Mouse (Mus musculus) liver, embryonic 14.5 days (tissue): Measurements from ENCODE around the gene Smim4. TPM values are rescaled to one million over a fixed set of nuclear protein-coding genes. Genes with fewer than 3 reads are reported as not detected.

Experiments used
- ATAC-seq: fragments of 200-750 bp; cut with Nextera tagmentation; 2 replicates; pipeline ENCODE4 v1.8.0; 2017; ENCODE audit warnings: moderate number of reproducible peaks, mild to moderate bottlenecking, moderate library complexity; ENCODE audit not compliant: insufficient read depth
- DNase-seq, 3 experiments: peaks; one replicate each; pipeline ENCODE4 v3.0.0-alpha.2; 2012 to 2013; ENCODE audit warnings: low read depth in 3 of 3, low spot score in 3 of 3
- H3K27ac ChIP-seq: fragments of 300-500 bp; sonication (generic); 2 replicates; pipeline ENCODE4 v1.5.1; 2014; ENCODE audit warnings: moderate library complexity, mild to moderate bottlenecking, control low read depth, inconsistent platforms
- H3K27me3 ChIP-seq: fragments of 300-500 bp; sonication (generic); 2 replicates; pipeline ENCODE4 v1.6.1; 2014; ENCODE audit warnings: mild to moderate bottlenecking, low read length, moderate library complexity; ENCODE audit not compliant: control insufficient read depth, insufficient read depth
- H3K36me3 ChIP-seq: fragments of 300-500 bp; sonication (generic); replicated peaks from 2 replicates; pipeline ENCODE4 v1.6.1; 2014; ENCODE audit warnings: low read depth; ENCODE audit not compliant: control insufficient read depth, insufficient read depth
- H3K4me1 ChIP-seq, 2 experiments: fragments of 200-500 bp in 1 of 2; fragments of 300-500 bp in 1 of 2; sonication (generic) in 1 of 2; replicated peaks; 2 replicates each; pipeline ENCODE4 v1.6.1; 2012 to 2014; ENCODE audit warnings: antibody characterized with exemption in 1 of 2, inconsistent platforms in 1 of 2, low read length in 1 of 2; ENCODE audit not compliant: control insufficient read depth in 2 of 2, insufficient read depth in 2 of 2
- H3K4me2 ChIP-seq: fragments of 300-500 bp; sonication (generic); 2 replicates; pipeline ENCODE4 v1.6.1; 2014; ENCODE audit warnings: low read depth, mild to moderate bottlenecking, control low read depth, moderate library complexity
- H3K4me3 ChIP-seq, 2 experiments: fragments of 200-500 bp in 1 of 2; fragments of 300-500 bp in 1 of 2; sonication (generic) in 1 of 2; 2 replicates each; pipeline ENCODE4 v1.5.1; 2012 to 2014; ENCODE audit warnings: low read depth in 2 of 2, low read length in 2 of 2, mild to moderate bottlenecking in 2 of 2, control low read depth in 1 of 2, inconsistent platforms in 1 of 2, moderate library complexity in 1 of 2; ENCODE audit not compliant: insufficient read depth in 1 of 2
- H3K9ac ChIP-seq: fragments of 300-500 bp; sonication (generic); replicated peaks from 2 replicates; pipeline ENCODE4 v1.6.1; 2014; ENCODE audit warnings: mild to moderate bottlenecking, control low read depth, moderate library complexity
- H3K9me3 ChIP-seq: fragments of 300-500 bp; sonication (generic); 2 replicates; pipeline ENCODE4 v1.6.1; 2016; ENCODE audit warnings: low read length, mixed read lengths; ENCODE audit not compliant: control insufficient read depth
- CTCF ChIP-seq: IDR thresholded peaks from 2 replicates; pipeline ENCODE4 v1.5.1; 2016; ENCODE audit warnings: antibody characterized with exemption, low read depth, control low read depth
- EP300 ChIP-seq: IDR thresholded peaks from 2 replicates; pipeline ENCODE4 v1.6.1; 2016; ENCODE audit warnings: antibody characterized with exemption, low read depth
- WGBS: fragments of 180-500 bp; shearing (Covaris S2); extraction: QIAGEN DNeasy Blood & Tissue Kit; methylation state at CpG from one replicate; pipeline ENCODE4 v1.1.7; 2014; ENCODE audit not compliant: insufficient replicate concordance; 5-methylcytosine and 5-hydroxymethylcytosine counted together
- polyA plus RNA-seq, 2 experiments: library from polyadenylated mRNA; depleted of rRNA in 1 of 2; stranded (reverse) in 1 of 2; unstranded in 1 of 2; fragments of >200 nt; fragmentation: Nextera tagmentation in 1 of 2; extraction: Ambion mirVana in 1 of 2; gene quantifications; 2 replicates each; pipeline versions ENCODE4 v1.2.1 to v1.2.3; 2012 to 2014

Smim4 gene
- polyA plus RNA-seq, 2 experiments: 26.7 to 81.7 TPM

- H3K4me2 ChIP-seq: peak overlapping the region; percentile 4
- no peaks in the 10 kb centered on the region for H3K27me3 ChIP-seq
- ATAC-seq: no peak
- H3K9me3 ChIP-seq: no peaks in the 10 kb centered on the region
- H3K4me3 ChIP-seq: no peak overlapping the region
- no peak for DNase-seq
- peaks cover 8% of the 10 kb centered on the region in 2 experiments for H3K4me1 ChIP-seq
- TF ChIP-seq EP300 (no peak), CTCF (no peak)
- H3K27ac ChIP-seq: no peak overlapping the region
- 64% methylated on average over 10 of the region's 10 CpGs for WGBS
- H3K9ac ChIP-seq: no peak overlapping the region
- no peaks in the 10 kb centered on the region for H3K36me3 ChIP-seq
Observed at GRCm38 (mm10) chr14:31161638-31162037, 32.9 kb upstream of the Smim4 start.

DNA sequence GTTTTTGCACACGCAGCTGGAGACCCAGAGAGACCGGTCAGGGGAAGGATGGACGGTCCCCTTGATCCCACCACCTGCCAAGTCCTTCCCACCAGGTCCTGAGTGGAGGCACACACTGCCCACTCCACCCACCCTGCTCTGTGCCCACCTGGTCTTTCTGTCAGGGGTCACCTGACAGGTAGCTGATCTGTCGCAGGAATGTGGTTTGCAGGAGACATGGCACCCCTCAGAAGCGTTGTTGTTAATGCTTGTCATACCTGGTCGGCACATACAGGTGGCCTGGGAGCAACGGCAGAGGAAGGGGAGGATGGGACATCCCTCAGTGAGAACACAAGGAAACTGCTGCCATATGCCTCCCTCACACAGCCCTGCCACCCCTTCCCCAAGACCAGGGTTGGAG is 32.4 kb upstream of the Smim4 start:
- Histone ChIP-seq H3K9ac (no peak overlapping the region), H3K4me3 (no peak overlapping the region), H3K27me3 (no peaks in the 10 kb centered on the region), H3K36me3 (no peaks in the 10 kb centered on the region), H3K9me3 (no peaks in the 10 kb centered on the region), H3K27ac (no peak overlapping the region), H3K4me2 (peak overlapping the region; percentile 4; the same call in 1 of the 2 replicates), H3K4me1 (peaks cover 6 to 8% of the 10 kb centered on the region in 2 experiments)
- DNase-seq (no peak), ATAC-seq (no peak)
- TF ChIP-seq CTCF (no peak), EP300 (no peak)
- whole genome bisulfite sequencing: 73% methylated on average over 7 of the region's 7 CpGs

- Histone ChIP-seq H3K4me1 (peaks cover 6 to 8% of the 10 kb centered on the region in 2 experiments), H3K27ac (no peak overlapping the region), H3K9me3 (no peaks in the 10 kb centered on the region), H3K4me3 (no peak overlapping the region), H3K4me2 (peak overlapping the region; percentile 29), H3K36me3 (no peaks in the 10 kb centered on the region), H3K27me3 (no peaks in the 10 kb centered on the region), H3K9ac (no peak overlapping the region)
- ATAC-seq (peak; percentile 57), DNase-seq (no peak)
- TF ChIP-seq CTCF: no peak
- TF ChIP-seq EP300: no peak
- WGBS: 57% methylated on average over 27 of the region's 27 CpGs
Observed at GRCm38 (mm10) chr14:31160196-31161150, 31.7 kb upstream of the Smim4 start.

- TF ChIP-seq CTCF (no peak), EP300 (no peak)
- no peak for DNase-seq
- no peaks in the 10 kb centered on the region for H3K4me1 ChIP-seq
- H3K36me3 ChIP-seq: peaks cover under 1% of the 10 kb centered on the region; the same call in 1 of the 2 replicates
- H3K27me3 ChIP-seq: no peaks in the 10 kb centered on the region
- no peaks in the 10 kb centered on the region for H3K9me3 ChIP-seq
- H3K4me3 ChIP-seq: no peak overlapping the region
- no peak overlapping the region for H3K9ac ChIP-seq
- no peak for ATAC-seq
- no peak overlapping the region for H3K4me2 ChIP-seq
- H3K27ac ChIP-seq: no peak overlapping the region
- 83% methylated on average over 11 of the region's 11 CpGs for WGBS
Observed at GRCm38 (mm10) chr14:31145694-31146093, 16.9 kb upstream of the Smim4 start.

- no peak overlapping the region for H3K9ac ChIP-seq
- no peaks in the 10 kb centered on the region for H3K4me1 ChIP-seq
- H3K4me3 ChIP-seq: no peak overlapping the region
- H3K27ac ChIP-seq: no peak overlapping the region
- no peak for ATAC-seq
- no peaks in the 10 kb centered on the region for H3K9me3 ChIP-seq
- H3K27me3 ChIP-seq: no peaks in the 10 kb centered on the region
- no peak for DNase-seq
- 90% methylated on average over 14 of the region's 14 CpGs for WGBS
- peaks cover 28% of the 10 kb centered on the region for H3K36me3 ChIP-seq
- no peak overlapping the region for H3K4me2 ChIP-seq
- TF ChIP-seq CTCF: no peak
- TF ChIP-seq EP300: no peak
Observed at GRCm38 (mm10) chr14:31141011-31141410, 12.3 kb upstream of the Smim4 start.
